Mouse (Mus musculus): Measurements from ENCODE around the gene Nbea. TPM values are rescaled to one million over a fixed set of nuclear protein-coding genes. Genes with fewer than 3 reads are reported as not detected.
A peak's percentile ranks its signal among the peaks of the same experiment; 100 is the strongest.

The Nbea gene
- polyA plus RNA-seq, 1 experiment from 2014 or later: 54.6 TPM

DNA sequence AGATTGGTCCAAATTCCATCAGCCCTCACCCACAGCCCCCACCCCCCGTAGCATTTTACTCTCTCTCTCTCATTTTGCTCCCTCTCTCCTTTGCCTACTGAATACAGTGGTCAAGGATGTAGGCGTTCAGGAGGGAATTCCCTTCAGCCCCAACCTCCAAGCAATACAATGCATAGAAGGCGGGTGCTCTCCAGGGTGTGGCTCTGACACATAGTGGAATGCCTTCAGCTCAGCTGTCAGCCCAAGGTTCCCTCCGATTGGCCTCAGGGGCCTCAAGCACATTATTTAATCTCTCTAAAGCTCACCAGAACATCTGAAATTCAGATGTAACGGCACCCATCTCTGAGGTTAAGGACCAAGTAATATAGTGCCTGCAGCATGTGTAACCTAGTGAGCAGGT, 590.2 kb downstream of the Nbea start:
- ATAC-seq (no peak), DNase-seq (ENCODE audit: low spot score) (no peak)
- H3K9ac ChIP-seq (ENCODE audit: low read length): no peak overlapping the region
- H3K9me3 ChIP-seq (replicated peaks; ENCODE audit: control insufficient read depth, low read length): no peaks in the 10 kb centered on the region
- H3K27ac ChIP-seq (ENCODE audit: low read depth, low read length): no peak overlapping the region
- H3K4me3 ChIP-seq (ENCODE audit: low read depth, low read length): no peak overlapping the region
- H3K4me1 ChIP-seq (ENCODE audit: control insufficient read depth, insufficient read depth, low read length): peaks cover 3% of the 10 kb centered on the region
- H3K27me3 ChIP-seq (replicated peaks; ENCODE audit: control insufficient read depth, insufficient read depth, low read length): no peaks in the 10 kb centered on the region
- no peak overlapping the region for H3K4me2 ChIP-seq (ENCODE audit: low read length)
- 80% methylated on average over 5 of the region's 5 CpGs for WGBS
- no peaks in the 10 kb centered on the region for H3K36me3 ChIP-seq (ENCODE audit: control insufficient read depth, insufficient read depth, low read length)

DNA sequence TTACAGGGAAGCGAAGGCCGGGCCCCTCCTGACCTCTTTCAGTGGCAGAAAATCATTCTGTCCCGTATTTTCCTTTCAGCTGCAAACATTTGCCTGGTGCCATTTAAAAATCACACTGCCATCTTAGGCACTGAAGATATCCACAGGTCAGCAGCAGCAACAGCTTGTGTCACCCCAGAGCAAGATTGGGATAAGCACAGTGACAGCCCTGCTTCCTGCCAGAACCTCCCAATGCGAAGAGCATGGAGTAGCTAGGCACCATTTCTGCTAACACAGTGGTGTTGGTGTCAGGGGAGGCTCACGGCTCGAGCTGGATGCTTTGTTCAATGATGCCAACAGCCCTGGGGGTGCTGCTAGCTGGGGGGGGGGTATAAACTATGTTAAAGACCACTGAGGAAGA, 592.8 kb downstream of the Nbea start:
- no peak for DNase-seq (ENCODE audit: low spot score)
- ATAC-seq: no peak
- H3K4me1 ChIP-seq (ENCODE audit: control insufficient read depth, insufficient read depth, low read length): peaks cover 12% of the 10 kb centered on the region
- no peak overlapping the region for H3K4me2 ChIP-seq (ENCODE audit: low read length)
- H3K27ac ChIP-seq (ENCODE audit: low read depth, low read length): no peak overlapping the region
- H3K27me3 ChIP-seq (replicated peaks; ENCODE audit: control insufficient read depth, insufficient read depth, low read length): no peaks in the 10 kb centered on the region
- H3K9ac ChIP-seq (ENCODE audit: low read length): no peak overlapping the region
- 80% methylated on average over 6 of the region's 6 CpGs for WGBS
- no peaks in the 10 kb centered on the region for H3K36me3 ChIP-seq (ENCODE audit: control insufficient read depth, insufficient read depth, low read length)
- no peaks in the 10 kb centered on the region for H3K9me3 ChIP-seq (replicated peaks; ENCODE audit: control insufficient read depth, low read length)
- H3K4me3 ChIP-seq (ENCODE audit: low read depth, low read length): no peak overlapping the region

DNA sequence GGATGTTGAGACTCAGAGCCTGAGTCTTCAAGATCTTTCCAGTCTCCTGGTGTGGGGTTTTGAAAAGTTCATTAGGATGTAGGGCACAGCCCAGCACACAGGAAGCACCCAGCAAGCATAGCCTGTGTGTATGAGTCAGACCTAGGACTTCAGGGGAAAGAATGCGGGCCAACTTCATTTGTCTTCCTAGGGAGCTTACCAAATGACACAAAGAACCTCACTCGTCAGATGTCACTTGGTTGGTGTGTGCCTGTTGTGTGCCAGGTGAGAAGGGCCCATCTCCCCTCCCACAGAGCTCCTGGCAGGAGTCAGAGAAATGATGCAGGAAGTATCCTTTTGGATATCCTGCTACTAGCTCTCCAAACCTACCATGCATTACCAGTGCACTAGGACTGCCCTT, 593.2 kb downstream of the Nbea start:
- 63% methylated on average over 2 of the region's 2 CpGs for WGBS
- Histone ChIP-seq H3K27ac (ENCODE audit: low read depth, low read length) (no peak overlapping the region), H3K4me2 (ENCODE audit: low read length) (no peak overlapping the region), H3K9me3 (replicated peaks; ENCODE audit: control insufficient read depth, low read length) (no peaks in the 10 kb centered on the region), H3K4me3 (ENCODE audit: low read depth, low read length) (no peak overlapping the region), H3K9ac (ENCODE audit: low read length) (no peak overlapping the region), H3K4me1 (ENCODE audit: control insufficient read depth, insufficient read depth, low read length) (peaks cover 12% of the 10 kb centered on the region), H3K36me3 (ENCODE audit: control insufficient read depth, insufficient read depth, low read length) (no peaks in the 10 kb centered on the region), H3K27me3 (replicated peaks; ENCODE audit: control insufficient read depth, insufficient read depth, low read length) (no peaks in the 10 kb centered on the region)
- DNase-seq (ENCODE audit: low spot score) (no peak), ATAC-seq (no peak)

DNA sequence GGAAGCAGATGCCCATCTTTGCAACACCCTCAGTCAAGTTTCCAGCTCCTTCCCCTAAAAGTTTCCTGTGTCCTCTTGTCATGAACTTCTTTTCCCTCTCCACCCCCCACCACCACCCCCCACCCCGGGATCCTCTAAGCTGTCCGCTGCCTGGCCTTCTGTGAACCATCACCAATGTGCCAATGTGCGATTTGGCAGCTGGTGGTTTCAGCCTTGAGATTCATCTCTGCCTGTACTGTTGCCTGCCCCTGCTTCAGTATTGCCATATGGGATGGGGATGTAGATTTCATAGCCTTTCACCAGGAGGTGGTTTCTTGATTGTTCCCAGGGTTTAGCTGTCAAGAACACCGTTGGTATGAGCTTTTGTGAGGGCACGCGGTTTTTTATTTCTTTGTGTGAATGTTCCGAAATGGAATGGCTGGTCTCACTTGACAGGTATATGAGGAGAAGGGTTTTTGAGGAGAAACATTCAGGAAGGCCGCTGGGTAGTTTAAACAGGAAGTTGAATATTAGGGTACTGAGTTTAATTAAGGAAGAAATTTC, 594.0 kb downstream of the Nbea start:
- H3K4me3 ChIP-seq (ENCODE audit: low read depth, low read length): no peak overlapping the region
- H3K9me3 ChIP-seq (replicated peaks; ENCODE audit: control insufficient read depth, low read length): no peaks in the 10 kb centered on the region
- no peaks in the 10 kb centered on the region for H3K36me3 ChIP-seq (ENCODE audit: control insufficient read depth, insufficient read depth, low read length)
- H3K4me1 ChIP-seq (ENCODE audit: control insufficient read depth, insufficient read depth, low read length): peaks cover 12% of the 10 kb centered on the region
- no peaks in the 10 kb centered on the region for H3K27me3 ChIP-seq (replicated peaks; ENCODE audit: control insufficient read depth, insufficient read depth, low read length)
- no peak overlapping the region for H3K4me2 ChIP-seq (ENCODE audit: low read length)
- DNase-seq (ENCODE audit: low spot score) (no peak), ATAC-seq (no peak)
- H3K9ac ChIP-seq (ENCODE audit: low read length): no peak overlapping the region
- 74% methylated on average over 8 of the region's 8 CpGs for WGBS
- H3K27ac ChIP-seq (ENCODE audit: low read depth, low read length): no peak overlapping the region

DNA sequence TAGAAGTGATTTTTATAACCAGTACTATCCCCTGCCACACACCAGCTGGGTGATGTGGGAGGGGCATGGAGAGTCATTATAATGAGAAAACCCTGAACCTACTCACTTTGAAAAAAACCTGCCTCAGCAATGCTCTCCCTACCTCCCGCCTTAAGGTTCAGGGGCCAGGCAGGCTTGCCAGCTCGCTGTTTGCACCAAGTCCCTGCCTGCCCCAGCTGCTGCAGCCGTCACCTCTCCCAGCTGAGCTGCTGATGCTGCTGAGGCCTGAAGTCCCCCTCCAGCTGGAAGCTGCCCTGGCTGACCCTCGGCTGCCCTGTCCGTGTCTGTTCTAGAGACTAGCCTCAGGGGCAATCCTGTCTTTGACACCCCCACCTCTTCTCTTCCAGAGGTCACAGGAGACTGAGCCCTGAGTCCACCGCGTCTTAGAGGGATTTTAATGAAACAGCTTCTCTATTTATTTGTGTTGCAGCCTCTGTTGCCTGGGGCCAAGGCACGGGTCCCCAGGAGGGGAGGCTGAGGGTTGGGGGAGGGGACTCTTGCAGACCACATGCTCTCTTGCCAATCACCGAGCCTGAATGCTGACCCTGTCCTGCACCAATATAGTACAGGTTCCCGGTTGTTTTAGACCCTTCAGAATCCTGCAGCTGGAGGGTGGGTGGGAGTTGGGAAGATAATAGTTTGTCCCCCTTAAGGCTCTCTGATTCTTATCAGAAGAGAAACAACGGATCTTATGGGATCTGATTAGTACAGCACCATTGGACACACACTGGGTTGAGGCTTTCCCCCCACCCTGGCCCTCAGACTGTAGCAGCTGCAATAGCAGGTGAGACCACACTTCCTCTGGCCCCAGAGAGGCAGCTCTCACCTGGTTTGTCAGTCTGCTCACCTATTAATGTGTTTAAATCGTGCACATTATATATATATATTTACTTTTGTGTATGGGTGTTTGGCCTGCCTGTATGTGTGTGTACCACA, 595.2 kb downstream of the Nbea start:
- Histone ChIP-seq H3K4me3 (ENCODE audit: low read depth, low read length) (no peak overlapping the region), H3K27me3 (replicated peaks; ENCODE audit: control insufficient read depth, insufficient read depth, low read length) (no peaks in the 10 kb centered on the region), H3K4me2 (ENCODE audit: low read length) (no peak overlapping the region), H3K4me1 (ENCODE audit: control insufficient read depth, insufficient read depth, low read length) (peaks cover 12% of the 10 kb centered on the region), H3K36me3 (ENCODE audit: control insufficient read depth, insufficient read depth, low read length) (no peaks in the 10 kb centered on the region), H3K27ac (ENCODE audit: low read depth, low read length) (peak overlapping the region; percentile 65; the same call in 1 of the 2 replicates), H3K9ac (ENCODE audit: low read length) (peak overlapping the region; percentile 35), H3K9me3 (replicated peaks; ENCODE audit: control insufficient read depth, low read length) (no peaks in the 10 kb centered on the region)
- DNase-seq (ENCODE audit: low spot score) (peak; percentile 57), ATAC-seq (peak; percentile 80)
- 7% methylated on average over 12 of the region's 12 CpGs for WGBS

DNA sequence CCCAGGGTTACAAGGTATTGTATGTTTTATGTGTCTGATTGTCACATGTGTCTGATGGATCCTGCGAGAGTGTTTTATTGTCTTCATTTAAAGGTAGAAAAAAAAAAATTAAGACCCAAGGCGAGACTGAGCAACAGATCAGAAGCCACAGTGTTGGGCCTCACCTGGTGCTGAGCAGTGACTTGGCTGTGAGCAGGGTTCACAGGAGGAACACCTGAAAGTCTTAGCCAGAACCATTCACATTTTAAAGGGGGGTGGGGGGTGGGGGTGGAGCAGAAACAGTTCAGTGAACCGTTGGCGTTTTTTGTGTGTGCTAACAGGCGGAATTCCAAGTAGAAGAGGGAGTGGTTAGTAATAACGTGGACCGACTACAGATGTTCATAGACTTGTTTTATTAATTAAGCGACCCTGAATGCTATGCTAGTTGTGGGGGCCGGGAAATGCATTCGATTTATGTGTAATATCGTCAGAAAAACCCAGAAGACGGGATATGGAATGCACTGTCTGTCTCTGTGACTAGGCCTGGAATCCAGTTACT, 596.0 kb downstream of the Nbea start:
- Histone ChIP-seq H3K4me3 (ENCODE audit: low read depth, low read length) (no peak overlapping the region), H3K9ac (ENCODE audit: low read length) (no peak overlapping the region), H3K4me2 (ENCODE audit: low read length) (no peak overlapping the region), H3K36me3 (ENCODE audit: control insufficient read depth, insufficient read depth, low read length) (no peaks in the 10 kb centered on the region), H3K4me1 (ENCODE audit: control insufficient read depth, insufficient read depth, low read length) (peaks cover 12% of the 10 kb centered on the region), H3K27me3 (replicated peaks; ENCODE audit: control insufficient read depth, insufficient read depth, low read length) (no peaks in the 10 kb centered on the region), H3K27ac (ENCODE audit: low read depth, low read length) (no peak overlapping the region), H3K9me3 (replicated peaks; ENCODE audit: control insufficient read depth, low read length) (no peaks in the 10 kb centered on the region)
- ATAC-seq (no peak; the same call in 1 of the 2 replicates), DNase-seq (ENCODE audit: low spot score) (peak; percentile 14)
- WGBS: 15% methylated on average over 12 of the region's 12 CpGs
